Mouse (Mus musculus) v-Abl transformed pro-B cells (cell line): ENCODE data around the gene Gpr26.

ENCODE experiments used
- in situ Hi-C, 2 experiments: fragments of 400-800 bp; cut with MboI; formaldehyde crosslinking; loops; one replicate each; pipeline ENCODE4 v1.15.1; 2025; ENCODE audit not compliant: unreplicated experiment in 2 of 2

Gpr26 gene

GRCm38 (mm10) chr7:132015933-132016332, 49.7 kb downstream of the Gpr26 start:
- in situ Hi-C loops, result no loop called here

- in situ Hi-C loops, result no loop called here
Observed at GRCm38 (mm10) chr7:132025591-132025990, 59.3 kb downstream of the Gpr26 start.

GRCm38 (mm10) chr7:132026671-132027070, 60.4 kb downstream of the Gpr26 start:
- in situ Hi-C loops, result no loop called here

- in situ Hi-C loops, result no loop called here
Observed at GRCm38 (mm10) chr7:132031940-132032531, 65.8 kb downstream of the Gpr26 start.
